Mouse (Mus musculus) liver, adult 2 months (tissue): ENCODE results near the gene Xpo5.

Experiments
- CTCF ChIP-seq: fragments of 200-500 bp; IDR thresholded peaks from 2 replicates; pipeline ENCODE4 v1.5.1; 2011; ENCODE audit warnings: low read depth, low read length, control low read depth
- POLR2A ChIP-seq: fragments of 200-500 bp; IDR thresholded peaks from 2 replicates; pipeline ENCODE4 v1.6.1; 2011; ENCODE audit warnings: low read length, control low read depth; ENCODE audit not compliant: insufficient read depth; ENCODE audit errors: extremely low read depth

DNA sequence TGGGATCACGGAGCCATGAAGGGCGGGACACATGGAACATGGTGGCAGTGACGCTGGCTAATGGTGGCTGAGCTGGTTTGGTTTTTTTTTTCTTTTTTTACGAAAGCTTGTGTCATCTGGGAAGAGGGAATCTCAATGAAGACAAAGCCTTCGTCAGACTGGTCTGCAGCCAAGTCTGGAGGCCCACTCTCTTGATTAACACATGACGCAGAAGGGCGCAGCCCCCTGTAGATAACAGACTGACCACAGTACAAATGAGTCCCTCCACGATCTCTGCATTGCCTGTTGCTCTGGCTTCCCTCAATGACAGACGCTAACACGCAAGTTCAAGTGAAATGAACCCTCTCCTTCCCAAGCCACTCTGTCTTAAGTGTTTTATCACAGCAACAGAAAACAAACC lies 72.9 kb downstream of the Xpo5 start:
- TF ChIP-seq POLR2A (no peak), CTCF (no peak)
